Mouse (Mus musculus) left cerebral cortex, postnatal 10 days (tissue): ENCODE measurements at regions not wholly inside any gene's neighbourhood (a gene's known extent, or its start where the extent isn't known, plus 50 kb on each side); places are given as distances from the start of the nearest gene placed in this dataset.

Experiments used
- DNase-seq, 2 experiments: peaks; one replicate each; pipeline ENCODE4 v3.0.0; 2021 to 2022; ENCODE audit warnings: low spot score in 2 of 2, mixed read lengths in 1 of 2; ENCODE audit errors: extremely low spot score in 1 of 2
- intact Hi-C: fragments of 180-260 bp; cut with DNase I; formaldehyde crosslinking; loops from one replicate; pipeline ENCODE4 v1.15.1; 2025

DNA sequence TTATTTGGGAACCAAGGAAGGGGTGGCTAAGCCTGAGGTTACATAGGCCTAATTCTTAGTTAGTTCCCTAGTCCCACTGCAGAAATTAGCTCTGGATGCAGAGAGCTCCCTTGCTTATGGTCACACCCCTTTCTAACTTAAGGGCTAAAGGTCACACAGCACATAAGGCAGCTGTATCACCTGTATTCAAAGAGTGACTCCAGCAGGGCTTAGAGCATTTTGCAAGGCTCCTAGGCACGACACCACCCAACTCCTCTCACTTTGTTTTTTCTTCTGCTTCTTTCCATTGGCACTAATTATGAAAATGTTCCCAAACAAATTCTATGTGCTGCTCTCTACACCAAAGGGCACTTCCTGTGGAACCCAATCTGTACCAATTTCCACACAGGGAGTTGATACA is 268.9 kb downstream of the Rnf152 start:
- intact Hi-C loops: no loop called here

DNA sequence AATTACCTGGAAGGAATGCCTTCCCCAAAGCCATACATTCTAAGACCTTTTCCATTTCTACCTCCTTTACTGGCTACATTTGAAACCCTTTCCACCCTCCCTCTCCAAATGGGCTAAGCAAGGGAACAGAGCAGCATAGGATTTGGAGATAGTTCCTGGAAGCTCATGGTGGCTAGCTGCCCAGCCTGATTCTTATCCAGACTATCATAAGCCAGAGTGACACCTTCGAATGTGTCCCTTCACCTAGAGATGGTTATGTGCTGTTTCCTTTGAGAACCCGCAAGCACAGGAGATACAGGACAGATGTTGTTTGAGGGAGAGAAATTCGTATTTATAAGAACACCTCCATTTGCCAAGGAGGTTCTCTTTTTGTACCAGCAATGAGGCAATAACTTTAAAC is 272.0 kb downstream of the Rnf152 start:
- intact Hi-C loops: no loop called here

More for the DNA sequence above, 268.9 kb downstream of the Rnf152 start:
- no peak for DNase-seq

DNA sequence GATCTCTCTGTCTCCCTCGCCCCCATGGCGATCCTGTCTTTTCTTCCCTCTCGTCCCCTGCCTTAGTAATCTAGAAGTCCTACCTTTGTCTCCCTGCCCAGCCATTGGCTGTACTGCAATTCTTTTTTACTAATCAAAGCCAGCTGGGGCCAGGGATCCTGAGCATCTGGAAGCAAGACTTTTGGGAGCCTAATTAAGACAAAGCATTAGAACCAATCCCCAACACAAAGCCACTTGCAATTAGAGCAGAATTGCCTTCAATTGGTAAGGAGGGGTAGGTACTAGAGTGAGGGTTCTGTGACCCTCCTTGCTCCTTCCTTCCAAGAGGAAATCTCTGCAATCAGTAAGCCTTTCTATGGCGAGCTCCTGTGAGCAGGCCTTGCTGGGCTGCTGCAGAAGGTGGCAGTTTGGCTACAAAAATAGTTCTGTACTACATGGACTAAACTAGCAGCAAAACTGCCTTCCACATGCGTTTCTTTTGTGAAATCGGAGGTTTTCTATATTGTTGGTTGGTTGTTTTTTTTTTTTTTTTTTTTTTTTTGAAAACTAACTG is 272.9 kb downstream of the Rnf152 start:
- no peak for DNase-seq
- intact Hi-C loops: no loop called here

More for the DNA sequence above, 272.0 kb downstream of the Rnf152 start:
- no peak for DNase-seq

DNA sequence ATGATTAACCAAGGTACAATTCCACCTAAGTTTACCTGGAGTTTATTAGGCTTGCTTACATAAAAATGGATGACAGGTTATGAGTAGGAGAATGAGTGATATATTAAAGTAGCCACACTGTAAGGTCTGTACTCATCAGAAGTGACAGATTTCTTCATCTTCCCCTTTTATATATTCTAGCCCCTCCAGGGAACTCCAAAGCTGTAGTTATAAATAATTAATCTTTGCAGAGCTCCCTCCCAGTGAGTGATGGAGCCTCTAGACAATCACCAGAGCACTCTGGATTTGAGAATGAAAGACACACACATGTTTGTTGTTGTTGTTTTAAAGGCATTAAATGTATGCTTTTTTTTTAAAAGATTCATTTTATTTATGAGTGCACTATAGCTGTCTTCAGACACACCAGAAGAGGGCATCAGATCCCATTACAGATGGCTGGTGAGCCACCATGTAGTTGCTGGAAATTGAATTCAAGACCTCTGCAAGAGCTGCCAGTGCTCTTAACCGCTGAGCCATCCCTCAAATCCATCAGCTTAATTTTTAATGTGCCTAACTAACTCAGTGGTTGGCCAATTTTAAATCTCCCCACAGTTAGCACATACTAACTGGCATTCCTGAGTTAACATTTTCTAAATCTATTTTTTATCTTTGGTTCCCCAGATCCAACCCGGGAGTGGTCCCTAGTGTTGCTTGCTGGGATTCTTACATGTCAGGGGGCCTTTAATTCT is 273.5 kb downstream of the Rnf152 start:
- no peak for DNase-seq

DNA sequence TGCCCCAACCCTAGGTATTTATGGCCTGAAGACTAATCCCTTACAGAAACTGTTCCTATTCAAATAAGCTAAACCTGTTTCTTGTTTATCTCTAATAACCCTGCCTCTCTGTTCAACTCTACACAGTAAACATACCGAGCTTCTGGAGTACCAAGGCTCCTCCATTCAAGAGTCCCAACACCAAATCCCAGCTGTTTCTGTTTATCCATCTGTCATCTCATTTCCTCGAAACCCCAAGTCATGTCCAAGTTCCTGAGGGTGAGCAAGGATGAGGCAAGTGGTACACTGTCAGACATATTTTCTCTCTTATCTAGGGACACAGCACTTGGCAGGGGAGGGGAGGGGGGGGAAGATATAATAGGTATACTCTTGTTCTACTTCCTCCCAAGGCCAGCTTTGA is 274.6 kb downstream of the Rnf152 start:
- intact Hi-C loops: no loop called here

More for the DNA sequence above, 273.5 kb downstream of the Rnf152 start:
- intact Hi-C loops: no loop called here

DNA sequence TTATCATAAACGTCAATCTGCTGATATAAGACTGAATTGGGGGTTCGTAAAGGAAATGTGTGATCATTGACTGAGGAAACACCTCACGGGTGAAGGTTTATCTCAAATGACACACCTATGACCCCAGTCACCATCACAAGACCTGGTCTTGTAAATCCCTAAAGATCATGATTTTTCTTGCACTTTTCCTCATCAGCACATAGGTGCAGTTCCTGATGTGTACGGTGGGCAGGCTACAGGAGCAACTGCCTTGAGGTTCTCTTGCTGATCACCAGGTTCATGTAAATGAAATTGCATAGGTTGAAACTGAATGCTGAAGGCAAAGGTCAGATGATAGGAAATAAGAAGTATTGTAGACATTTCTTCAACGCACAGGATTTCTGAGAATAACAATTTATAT is 277.1 kb downstream of the Rnf152 start:
- DNase-seq: no peak
- intact Hi-C loops: no loop called here

More for the DNA sequence above, 274.6 kb downstream of the Rnf152 start:
- DNase-seq: no peak

DNA sequence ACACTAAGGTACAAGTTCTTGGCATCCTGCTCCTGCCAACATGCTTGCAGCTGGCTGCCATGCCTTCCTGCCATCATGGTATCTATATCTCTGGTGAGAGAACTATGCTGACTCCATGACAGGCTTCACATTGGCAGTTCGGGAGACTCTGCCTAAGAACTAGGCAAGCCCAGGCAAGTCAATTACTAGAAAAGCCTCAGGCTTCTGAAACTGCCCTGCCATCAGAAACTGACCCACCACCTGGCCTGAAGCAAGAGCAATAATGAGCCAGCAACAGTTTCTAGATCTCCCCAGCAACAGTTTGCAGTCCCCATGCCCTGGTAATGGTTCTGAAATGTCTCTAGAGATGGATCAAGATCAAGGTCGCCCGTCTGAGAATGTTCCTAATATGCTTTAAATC is 280.8 kb downstream of the Rnf152 start:
- no peak for DNase-seq
- intact Hi-C loops: no loop called here

DNA sequence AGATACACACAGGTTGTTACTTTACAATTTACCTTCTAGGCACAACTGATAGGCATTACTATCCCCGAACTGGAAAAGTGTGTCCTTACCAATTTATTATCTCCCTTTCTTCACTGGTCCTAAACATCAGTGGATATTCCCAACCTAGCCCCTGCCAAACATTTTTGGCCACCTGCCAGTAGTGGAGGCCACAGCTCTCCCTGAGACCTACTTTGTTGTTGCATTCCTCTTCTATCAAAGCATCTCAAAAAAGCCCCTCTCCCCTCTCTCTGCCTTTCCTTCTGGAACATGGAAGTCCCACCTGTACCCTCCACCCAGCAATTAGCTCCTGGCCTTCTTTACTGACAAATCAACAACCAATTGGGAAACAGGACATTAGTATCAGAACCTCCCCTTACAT is 282.2 kb downstream of the Rnf152 start:
- DNase-seq: no peak
- intact Hi-C loops: no loop called here

DNA sequence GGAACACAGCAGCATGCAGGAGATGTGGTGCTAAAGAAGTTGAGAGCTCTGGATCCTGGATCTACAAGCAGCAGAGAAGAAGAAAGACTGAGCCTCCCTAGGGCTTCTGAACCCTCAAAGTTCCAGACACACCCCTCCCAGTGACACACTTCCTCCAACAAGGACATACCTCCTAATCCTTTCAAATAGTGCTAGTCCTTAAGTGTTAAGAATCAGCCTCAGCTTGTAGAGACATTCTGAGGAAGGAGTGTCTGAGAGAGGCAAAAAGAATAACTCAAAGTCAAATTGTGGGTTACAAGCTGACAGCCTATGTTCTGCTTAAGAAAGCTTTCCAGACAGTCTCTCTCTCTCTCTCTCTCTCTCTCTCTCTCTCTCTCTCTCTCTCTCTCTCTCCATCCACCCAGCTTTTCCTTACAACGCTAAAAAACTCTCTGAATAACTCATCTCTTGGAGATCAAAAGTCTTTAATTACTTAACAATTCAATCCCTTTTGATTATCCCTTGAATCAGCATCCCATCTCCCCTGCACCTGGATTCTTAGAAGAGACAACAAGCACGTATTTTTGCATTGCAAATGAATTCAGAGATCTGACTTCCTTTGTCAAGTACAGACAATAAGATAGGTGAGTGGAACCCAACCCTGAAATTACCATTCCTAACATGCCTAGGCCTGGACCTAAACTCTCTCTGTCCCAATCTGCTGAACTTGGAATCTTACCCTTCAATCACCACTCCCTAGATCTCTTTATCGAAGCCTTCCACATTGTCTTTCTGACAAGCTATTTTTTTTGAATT is 285.7 kb downstream of the Rnf152 start:
- no peak for DNase-seq
- intact Hi-C loops: no loop called here

DNA sequence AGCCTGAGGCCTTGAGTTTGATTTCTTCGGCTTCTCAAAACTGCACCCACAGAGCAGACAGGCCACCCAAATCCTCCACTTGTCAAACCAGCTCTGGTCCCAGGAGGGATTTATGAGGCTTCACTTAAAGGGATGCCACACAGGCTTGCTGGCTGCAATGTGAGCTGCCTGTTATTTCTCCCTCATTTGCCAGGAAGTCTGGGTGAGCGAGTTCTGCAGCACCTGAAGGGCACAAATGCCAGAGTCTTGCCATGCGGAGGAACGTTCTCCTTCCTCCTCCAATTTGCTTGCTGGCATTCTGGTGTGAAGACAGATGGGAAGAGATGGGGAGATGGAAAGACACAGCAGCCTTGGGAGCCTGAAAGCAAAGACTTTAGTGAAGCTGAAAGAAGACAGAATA is 288.6 kb downstream of the Rnf152 start:
- intact Hi-C loops: no loop called here
- DNase-seq: no peak

DNA sequence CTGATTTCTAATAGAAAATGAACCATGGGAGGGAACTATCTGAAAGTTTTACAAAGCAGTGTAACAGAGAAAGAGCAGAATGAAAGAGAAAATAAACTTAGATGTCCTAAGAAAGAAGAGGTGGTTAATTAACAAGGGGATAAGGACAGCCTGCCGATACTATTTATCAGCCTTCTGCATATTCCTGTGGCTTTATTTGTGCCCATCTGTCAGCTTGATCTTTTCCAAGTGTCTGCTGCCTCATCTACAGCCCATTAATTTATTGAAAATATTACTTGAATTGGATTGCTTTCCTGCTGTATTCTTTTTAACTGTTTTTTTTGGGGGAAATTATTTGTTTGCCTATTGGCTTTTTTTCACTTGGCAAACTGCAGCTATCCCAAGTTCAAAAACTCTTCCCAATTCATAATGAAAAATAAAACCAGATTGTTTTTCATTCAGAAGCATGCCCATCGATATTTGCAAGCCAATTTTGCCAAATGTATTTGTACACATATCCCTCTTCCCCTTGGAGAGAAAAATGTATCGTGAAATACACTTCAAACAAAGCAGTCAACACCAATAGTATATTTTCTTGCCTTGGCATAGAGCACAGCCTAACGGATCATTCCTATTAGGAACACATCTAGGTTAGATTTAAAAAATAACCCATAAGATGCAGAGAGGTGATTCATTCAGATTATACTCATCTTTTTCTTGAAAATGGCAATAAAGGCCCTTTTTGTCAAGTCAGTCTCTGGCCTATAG is 289.3 kb downstream of the Rnf152 start:
- intact Hi-C loops: no loop called here
- DNase-seq: no peak

DNA sequence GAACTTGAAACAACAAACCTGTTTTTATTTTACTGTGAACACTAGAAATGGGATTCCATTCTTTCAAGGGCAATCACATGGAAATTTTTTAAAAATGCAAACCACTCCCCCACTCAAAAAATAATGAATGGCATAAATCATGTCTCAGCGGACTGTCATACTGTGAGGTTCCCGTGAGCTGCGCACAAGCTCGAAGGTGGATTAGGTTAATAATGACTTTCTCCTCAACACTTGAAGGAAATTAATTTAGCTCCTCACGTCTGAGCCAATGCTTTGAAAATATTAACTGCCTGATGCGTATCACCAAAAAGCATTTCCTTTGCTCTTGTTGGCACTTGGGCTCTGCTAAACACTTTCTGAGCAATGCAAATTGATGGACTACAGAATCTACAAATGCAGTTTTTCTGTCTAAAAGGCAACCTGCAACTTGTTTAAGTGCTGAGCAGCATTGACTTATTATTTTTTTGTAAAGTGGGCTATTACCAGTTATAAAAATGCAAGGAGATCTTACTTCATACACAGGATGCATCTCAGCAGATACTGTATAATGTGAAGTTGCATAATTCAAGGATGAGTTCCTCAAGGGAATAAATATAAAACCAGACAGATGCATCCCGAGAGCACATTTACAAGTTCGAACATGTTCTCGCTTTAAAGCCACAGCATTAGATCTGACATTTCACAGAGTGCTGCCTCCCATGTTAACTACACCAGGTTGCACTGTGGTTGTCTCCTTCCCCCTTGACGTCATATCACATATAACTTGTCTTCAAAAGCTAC is 282.4 kb downstream of the Cdh20 start:
- intact Hi-C loops: no loop called here
- peak in 1 of 2 experiments; percentile 10 for DNase-seq
